Mouse (Mus musculus): ENCODE measurements around the gene Vps26c. TPM values are rescaled to one million over a fixed set of nuclear protein-coding genes. Genes with fewer than 3 reads are reported as not detected.

Gene Vps26c
- polyA plus RNA-seq, 1 experiment from 2014 or later: 42.3 TPM

DNA sequence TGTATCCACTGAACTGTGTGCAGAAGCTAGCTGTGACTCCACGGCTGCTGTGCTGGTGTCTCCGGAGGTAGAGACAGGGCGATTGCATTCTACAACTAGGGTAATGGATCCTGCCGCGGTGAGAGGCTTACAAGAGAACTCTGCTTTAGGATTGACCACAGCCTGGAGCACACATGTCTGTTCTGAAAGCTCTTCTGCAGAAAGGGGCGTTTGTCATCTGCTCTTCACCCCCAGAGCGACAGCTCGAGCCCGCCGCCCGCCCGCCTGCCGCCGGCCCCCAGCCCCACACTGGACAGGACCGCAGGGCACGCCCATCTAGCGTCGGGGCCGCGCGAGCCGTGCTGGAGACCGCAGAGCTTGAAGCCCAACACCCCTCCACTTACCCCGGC, 681 bp downstream of the Vps26c start:
- peak overlapping the region; percentile 81 for H3K9ac ChIP-seq (ENCODE audit: low read depth, low read length)
- H3K4me1 ChIP-seq (replicated peaks; ENCODE audit: insufficient read depth, low read length): peaks cover 12% of the 10 kb centered on the region
- H3K27ac ChIP-seq: peak overlapping the region; percentile 98
- no peaks in the 10 kb centered on the region for H3K9me3 ChIP-seq (replicated peaks; ENCODE audit: low read length)
- H3K27me3 ChIP-seq (ENCODE audit: insufficient read depth, low read length): no peaks in the 10 kb centered on the region
- WGBS: under 1% methylated on average over 24 of the region's 24 CpGs
- H3K4me3 ChIP-seq (replicated peaks; ENCODE audit: low read depth, low read length): peak overlapping the region; percentile 79
- ATAC-seq (replicated peaks; ENCODE audit: low FRiP score, low read depth): peak; percentile 72; the same call in 1 of the 2 replicates
- no peak for TF ChIP-seq CTCF (IDR thresholded peaks at IDR 0.05; ENCODE audit: low read depth)
- H3K4me2 ChIP-seq (ENCODE audit: low read length): peak overlapping the region; percentile 67
- H3K36me3 ChIP-seq (ENCODE audit: insufficient read depth, low read length): no peaks in the 10 kb centered on the region
- no peak for DNase-seq (ENCODE audit: low spot score)

- DNase-seq (ENCODE audit: low spot score) (no peak), ATAC-seq (replicated peaks; ENCODE audit: low FRiP score, low read depth) (no peak)
- WGBS: 84% methylated on average over 9 of the region's 9 CpGs
- no peak overlapping the region for H3K27ac ChIP-seq
- H3K27me3 ChIP-seq (ENCODE audit: insufficient read depth, low read length): no peaks in the 10 kb centered on the region
- no peaks in the 10 kb centered on the region for H3K9me3 ChIP-seq (replicated peaks; ENCODE audit: low read length)
- peaks cover 16% of the 10 kb centered on the region for H3K4me1 ChIP-seq (replicated peaks; ENCODE audit: insufficient read depth, low read length)
- TF ChIP-seq CTCF (IDR thresholded peaks at IDR 0.05; ENCODE audit: low read depth): no peak
- H3K9ac ChIP-seq (ENCODE audit: low read depth, low read length): 0 out of 2 replicates have a peak overlapping the region, but pooled peaks have one; percentile 81
- no peak overlapping the region for H3K4me3 ChIP-seq (replicated peaks; ENCODE audit: low read depth, low read length)
- no peaks in the 10 kb centered on the region for H3K36me3 ChIP-seq (ENCODE audit: insufficient read depth, low read length)
- H3K4me2 ChIP-seq (ENCODE audit: low read length): no peak overlapping the region
Observed at GRCm38 (mm10) chr16:94524691-94525090, 1.9 kb downstream of the Vps26c start.

DNA sequence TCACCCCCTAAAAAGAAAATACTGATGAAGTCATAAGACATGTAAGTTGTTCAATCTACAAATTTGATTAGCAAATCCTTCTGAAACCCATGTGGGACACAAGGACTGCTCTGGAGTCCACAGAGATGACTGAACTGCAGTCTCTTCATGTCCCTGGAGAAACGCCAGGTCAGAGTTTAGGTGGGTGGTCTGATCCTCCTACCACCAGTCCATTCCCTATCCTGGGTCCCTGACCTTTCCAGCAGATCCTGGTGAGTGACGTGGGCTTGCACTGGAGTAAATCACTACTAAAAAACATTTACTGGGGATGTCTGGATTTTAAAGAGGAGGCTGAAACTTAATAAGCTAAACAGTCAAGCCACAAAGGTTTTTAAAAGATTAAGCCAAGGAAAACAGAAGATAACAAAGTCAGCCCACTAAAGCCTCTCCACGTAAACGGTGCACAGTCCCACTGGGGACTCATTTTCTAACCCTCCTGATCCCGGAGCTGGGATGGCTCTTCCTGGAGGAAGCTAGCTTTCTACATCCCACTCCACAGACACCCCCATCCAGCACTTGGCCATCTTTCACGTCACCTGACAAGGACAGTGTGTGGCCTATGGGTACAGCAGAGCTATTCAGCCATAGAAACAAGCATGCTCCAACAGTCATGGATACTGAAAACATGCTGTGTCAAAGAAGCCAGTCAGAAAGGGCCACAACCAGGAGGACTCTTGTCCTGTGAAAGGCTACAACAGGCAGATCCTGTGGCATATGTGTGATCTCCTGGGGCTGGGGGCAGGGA, 2.8 kb downstream of the Vps26c start:
- H3K9ac ChIP-seq (ENCODE audit: low read depth, low read length): no peak overlapping the region
- H3K9me3 ChIP-seq (replicated peaks; ENCODE audit: low read length): no peaks in the 10 kb centered on the region
- H3K27ac ChIP-seq: peak overlapping the region; percentile 27; the same call in 1 of the 2 replicates
- no peak for ATAC-seq (replicated peaks; ENCODE audit: low FRiP score, low read depth)
- peak; percentile 29 for DNase-seq (ENCODE audit: low spot score)
- WGBS: 36% methylated on average over 6 of the region's 6 CpGs
- H3K4me2 ChIP-seq (ENCODE audit: low read length): no peak overlapping the region
- H3K27me3 ChIP-seq (ENCODE audit: insufficient read depth, low read length): no peaks in the 10 kb centered on the region
- H3K4me3 ChIP-seq (replicated peaks; ENCODE audit: low read depth, low read length): no peak overlapping the region
- no peak for TF ChIP-seq CTCF (IDR thresholded peaks at IDR 0.05; ENCODE audit: low read depth)
- H3K36me3 ChIP-seq (ENCODE audit: insufficient read depth, low read length): no peaks in the 10 kb centered on the region
- peaks cover 19% of the 10 kb centered on the region for H3K4me1 ChIP-seq (replicated peaks; ENCODE audit: insufficient read depth, low read length)

- Histone ChIP-seq H3K27me3 (ENCODE audit: insufficient read depth, low read length) (no peaks in the 10 kb centered on the region), H3K4me3 (replicated peaks; ENCODE audit: low read depth, low read length) (no peak overlapping the region), H3K27ac (peak overlapping the region; percentile 68), H3K4me1 (replicated peaks; ENCODE audit: insufficient read depth, low read length) (peaks cover 12% of the 10 kb centered on the region; the same call in 1 of the 2 replicates), H3K4me2 (ENCODE audit: low read length) (no peak overlapping the region), H3K36me3 (ENCODE audit: insufficient read depth, low read length) (no peaks in the 10 kb centered on the region), H3K9ac (ENCODE audit: low read depth, low read length) (no peak overlapping the region), H3K9me3 (replicated peaks; ENCODE audit: low read length) (no peaks in the 10 kb centered on the region)
- ATAC-seq (replicated peaks; ENCODE audit: low FRiP score, low read depth) (peak; percentile 58), DNase-seq (ENCODE audit: low spot score) (peak; percentile 86)
- WGBS: 29% methylated on average over 6 of the region's 6 CpGs
- no peak for TF ChIP-seq CTCF (IDR thresholded peaks at IDR 0.05; ENCODE audit: low read depth)
Observed at GRCm38 (mm10) chr16:94519028-94519427, 7.6 kb downstream of the Vps26c start.

DNA sequence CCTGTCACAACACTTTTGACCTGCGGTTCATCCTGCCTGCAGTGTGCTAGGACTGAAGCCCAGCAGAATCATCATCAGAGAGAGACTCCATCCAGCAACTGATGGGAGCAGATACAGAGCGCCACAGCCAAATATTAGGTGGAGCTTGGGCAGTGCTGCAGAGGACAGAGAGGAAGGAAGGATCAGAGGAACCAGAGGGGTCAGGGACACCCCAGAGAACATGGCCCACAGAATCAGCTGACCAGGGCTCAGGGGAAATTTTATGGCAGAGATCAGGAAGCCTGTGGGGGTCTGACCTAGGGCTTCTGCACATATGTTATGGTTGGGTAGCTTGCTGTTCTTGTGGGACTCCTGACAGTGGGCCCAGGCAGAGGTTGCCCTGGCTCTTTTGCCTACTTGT, 9.0 kb downstream of the Vps26c start:
- no peak overlapping the region for H3K27ac ChIP-seq
- no peak overlapping the region for H3K4me3 ChIP-seq (replicated peaks; ENCODE audit: low read depth, low read length)
- H3K27me3 ChIP-seq (ENCODE audit: insufficient read depth, low read length): no peaks in the 10 kb centered on the region
- H3K36me3 ChIP-seq (ENCODE audit: insufficient read depth, low read length): no peaks in the 10 kb centered on the region
- 0 out of 2 replicates have a peak, but pooled peaks cover 10% of the 10 kb centered on the region for H3K4me1 ChIP-seq (replicated peaks; ENCODE audit: insufficient read depth, low read length)
- H3K9ac ChIP-seq (ENCODE audit: low read depth, low read length): no peak overlapping the region
- no peak for DNase-seq (ENCODE audit: low spot score)
- H3K9me3 ChIP-seq (replicated peaks; ENCODE audit: low read length): no peaks in the 10 kb centered on the region
- TF ChIP-seq CTCF (IDR thresholded peaks at IDR 0.05; ENCODE audit: low read depth): no peak
- no peak overlapping the region for H3K4me2 ChIP-seq (ENCODE audit: low read length)
- no peak for ATAC-seq (replicated peaks; ENCODE audit: low FRiP score, low read depth)
- WGBS: 92% methylated on average over 2 of the region's 2 CpGs

DNA sequence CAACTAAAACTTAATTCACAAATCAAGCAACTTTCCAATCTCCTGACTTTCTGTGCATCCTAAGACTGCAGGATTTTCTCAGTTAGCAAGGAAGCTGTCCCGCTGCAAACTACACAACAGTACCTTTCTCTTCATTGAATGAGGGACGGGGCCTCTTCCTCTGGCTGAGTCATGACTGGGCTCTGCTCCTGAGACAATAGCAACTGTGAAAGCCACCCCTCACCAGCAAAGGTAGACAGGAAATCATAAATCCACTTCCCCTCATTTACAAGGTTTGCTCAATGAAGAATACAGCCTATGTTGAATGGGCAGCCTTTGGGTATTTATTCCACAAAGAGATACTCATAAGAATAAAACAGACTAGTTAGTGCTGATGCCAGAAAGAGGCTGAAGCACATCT, 16.6 kb downstream of the Vps26c start:
- Histone ChIP-seq H3K36me3 (ENCODE audit: insufficient read depth, low read length) (peaks cover 29% of the 10 kb centered on the region), H3K4me1 (replicated peaks; ENCODE audit: insufficient read depth, low read length) (no peaks in the 10 kb centered on the region), H3K27ac (no peak overlapping the region), H3K4me3 (replicated peaks; ENCODE audit: low read depth, low read length) (no peak overlapping the region), H3K9ac (ENCODE audit: low read depth, low read length) (no peak overlapping the region), H3K4me2 (ENCODE audit: low read length) (no peak overlapping the region), H3K27me3 (ENCODE audit: insufficient read depth, low read length) (no peaks in the 10 kb centered on the region), H3K9me3 (replicated peaks; ENCODE audit: low read length) (no peaks in the 10 kb centered on the region)
- ATAC-seq (replicated peaks; ENCODE audit: low FRiP score, low read depth): no peak
- TF ChIP-seq CTCF (IDR thresholded peaks at IDR 0.05; ENCODE audit: low read depth): no peak
- WGBS: 76% methylated on average over 2 of the region's 2 CpGs
- no peak for DNase-seq (ENCODE audit: low spot score)
